Mouse (Mus musculus): ENCODE results near the gene Trem1.

DNA sequence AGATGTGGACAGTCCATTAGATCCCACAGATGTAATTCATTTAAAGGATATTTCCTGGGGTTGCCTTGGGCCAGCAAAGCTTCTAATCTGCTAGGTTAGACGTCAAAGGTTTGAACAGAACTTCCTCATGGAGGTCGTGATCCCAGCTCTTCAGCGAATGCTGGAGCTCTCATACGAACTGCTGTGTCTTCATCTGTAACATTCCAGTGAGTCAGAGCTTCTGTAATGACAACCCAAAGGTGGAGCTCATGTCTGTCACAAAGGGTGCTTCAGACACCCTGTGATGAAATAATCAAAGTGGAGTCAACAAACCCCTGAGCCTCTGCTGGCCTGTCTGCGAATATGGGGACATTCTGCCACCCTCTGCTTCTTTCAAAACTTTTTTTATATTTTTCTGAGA is 2.0 kb downstream of the Trem1 start:
- no peak for TF ChIP-seq POLR2A (IDR thresholded peaks at IDR 0.05; ENCODE audit: low read depth, low read length)
- no peak for TF ChIP-seq CTCF (IDR thresholded peaks at IDR 0.05; ENCODE audit: borderline replicate concordance, insufficient read depth, low read length)

All from embryonic fibroblast, embryonic 13.5 days (primary cell).